Mouse (Mus musculus) testis, adult 2 months (tissue): Measurements from ENCODE around the gene H3f3b.

ENCODE experiments used
- CTCF ChIP-seq: fragments of 200-500 bp; IDR thresholded peaks from 2 replicates; pipeline ENCODE4 v1.5.1; 2012; ENCODE audit warnings: low read depth, mild to moderate bottlenecking, inconsistent platforms, low read length, moderate library complexity; ENCODE audit not compliant: control insufficient read depth, insufficient read depth, insufficient replicate concordance
- POLR2A ChIP-seq: fragments of 200-500 bp; IDR thresholded peaks from 2 replicates; pipeline ENCODE4 v1.6.1; 2012; ENCODE audit warnings: low read depth, mild to moderate bottlenecking, inconsistent platforms, low read length, moderate library complexity; ENCODE audit not compliant: control insufficient read depth

- TF ChIP-seq CTCF: no peak
- TF ChIP-seq POLR2A: no peak
Observed at GRCm38 (mm10) chr11:116020519-116020922, 7.2 kb downstream of the H3f3b start.
